Mouse (Mus musculus) retina, adult 2 months (tissue): ENCODE data around the gene Crkl.

ENCODE experiments used
- DNase-seq: peaks from one replicate; pipeline ENCODE4 v3.0.0-alpha.2; 2012; ENCODE audit warnings: low read depth, low spot score

Crkl gene

DNA sequence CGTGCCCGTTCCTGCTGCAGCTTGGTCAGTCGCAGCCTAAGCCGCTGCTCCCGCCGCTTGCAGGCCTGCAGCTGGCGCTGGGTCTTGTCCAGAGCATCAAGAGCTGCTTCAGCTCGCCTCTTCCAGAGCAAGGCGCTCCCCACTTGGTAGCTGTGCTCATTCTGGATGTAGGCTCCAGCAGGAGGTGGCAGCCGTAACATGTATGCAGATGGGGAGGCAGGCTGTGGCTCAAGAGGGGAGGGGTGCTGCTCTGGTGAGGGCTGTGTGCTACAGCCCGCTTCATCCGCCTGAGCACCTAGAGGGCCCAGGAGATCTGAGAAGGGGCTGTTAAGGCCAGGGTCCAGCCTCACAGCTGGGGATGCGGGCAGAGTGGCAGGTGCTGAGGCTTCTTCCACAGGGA lies 76.5 kb downstream of the Crkl start:
- no peak for DNase-seq

DNA sequence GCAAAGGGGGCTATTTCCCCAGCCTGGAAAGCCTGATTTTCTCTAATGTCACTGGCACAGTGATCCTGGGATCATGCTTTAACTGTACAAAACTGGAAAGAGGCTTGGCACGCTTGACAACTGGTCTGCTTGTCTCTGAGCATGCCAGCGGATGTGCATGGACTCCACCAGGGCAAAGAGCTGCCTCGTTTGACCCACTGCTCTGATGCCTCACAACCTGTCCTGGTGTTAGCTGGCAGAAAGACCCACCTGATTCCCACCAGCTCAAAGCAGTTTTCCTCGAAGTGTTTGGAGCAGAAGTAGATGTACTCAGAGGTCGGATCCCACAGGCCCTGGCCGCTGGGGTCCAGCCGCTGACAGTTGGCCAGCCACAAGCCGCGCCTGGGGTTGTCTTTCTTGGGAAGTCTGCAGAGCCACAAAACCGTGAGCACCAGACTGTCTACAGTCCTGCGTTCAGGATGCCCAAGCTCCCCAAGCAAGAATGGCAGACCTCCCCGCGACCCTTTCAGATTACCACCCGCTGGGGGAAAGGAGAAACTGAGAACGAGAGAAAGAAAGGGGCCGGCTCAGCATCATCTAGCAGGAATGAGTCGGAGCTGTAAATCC lies 78.3 kb downstream of the Crkl start:
- no peak for DNase-seq

DNA sequence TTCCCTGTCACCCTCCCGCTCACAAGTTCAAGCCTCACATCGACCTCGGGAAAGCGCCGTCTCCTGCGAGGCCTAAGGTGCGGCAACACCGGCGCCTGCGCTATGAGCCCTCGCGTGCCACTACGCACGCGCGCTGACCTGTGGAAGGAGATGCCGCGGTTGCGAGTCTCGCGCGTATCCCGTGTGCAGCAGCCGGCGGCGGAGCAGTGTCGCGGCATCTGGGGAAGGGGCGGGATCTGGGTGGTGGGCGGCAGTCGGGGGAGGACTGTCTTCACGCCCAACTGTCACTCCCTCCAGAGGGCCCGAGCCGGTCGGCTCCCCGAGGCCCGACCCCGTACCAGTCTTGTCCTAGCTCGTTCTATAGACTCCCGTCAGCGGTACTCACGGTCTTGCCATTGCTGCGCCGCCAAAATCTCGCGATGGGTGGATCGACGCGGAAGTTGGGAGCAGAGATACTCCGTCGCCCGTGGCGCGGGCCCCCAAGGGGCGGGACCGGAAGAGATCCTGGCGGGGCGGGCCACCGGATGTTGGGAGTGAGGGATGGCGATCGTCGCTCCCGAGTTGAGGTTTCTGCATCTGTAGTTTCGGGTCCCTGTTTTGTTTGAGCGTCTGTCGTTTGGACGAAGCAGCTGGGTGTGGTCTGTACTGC lies 79.0 kb downstream of the Crkl start, which contains the start of gene Thap7:
Gene Thap7, minus strand, starts transcription at position 497 of the 649 bp plus-strand sequence.
- DNase-seq = peak; percentile 89

DNA sequence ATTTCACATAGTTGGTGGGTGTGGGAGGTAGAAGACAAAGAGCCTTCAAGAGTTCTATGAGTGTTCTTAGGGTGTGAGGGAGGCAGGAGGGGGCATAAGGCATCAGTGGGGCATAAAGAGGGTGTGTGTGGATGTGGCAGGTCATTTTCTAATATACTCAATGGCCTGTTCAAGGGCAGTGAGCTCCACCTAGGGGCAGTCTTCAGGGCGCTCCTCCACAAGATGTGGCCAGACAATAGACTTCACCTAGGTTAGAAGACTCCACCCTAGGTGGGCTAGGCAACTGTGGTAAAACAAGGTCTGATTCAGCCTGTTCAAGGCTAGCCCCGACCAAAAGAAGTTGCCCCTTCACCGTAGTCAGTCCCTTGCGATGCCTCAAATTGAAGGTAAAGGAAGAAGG lies 80.5 kb downstream of the Crkl start:
- DNase-seq = no peak

- no peak for DNase-seq
Observed at GRCm38 (mm10) chr16:17532676-17533329, 81.0 kb downstream of the Crkl start.

DNA sequence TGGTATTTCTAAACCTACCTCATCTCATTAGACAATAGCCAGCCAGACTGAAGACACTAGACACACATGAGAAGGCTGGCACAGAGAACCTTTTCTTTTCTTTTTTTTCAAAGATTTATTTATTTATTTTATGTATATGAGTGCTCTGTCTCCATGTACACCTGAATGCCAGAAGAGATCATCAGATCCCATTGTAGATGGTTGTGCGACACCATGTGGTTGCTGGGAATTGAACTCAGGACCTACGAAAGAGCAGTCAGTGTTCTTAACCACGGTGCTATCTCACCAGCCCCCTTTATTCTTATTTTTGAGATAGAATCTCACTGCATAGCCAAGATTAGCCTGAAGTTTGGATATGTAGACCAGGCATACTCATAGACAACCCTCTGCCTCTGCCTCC lies 84.8 kb downstream of the Crkl start:
- DNase-seq = no peak
